Mouse (Mus musculus): ENCODE results near the gene 1190007I07Rik. TPM values are rescaled to one million over a fixed set of nuclear protein-coding genes. Genes with fewer than 3 reads are reported as not detected.
"Not testable (repeated sequence)": the region's sequence is repeated elsewhere in the genome, so short reads cannot be mapped to it uniquely, and the experiment has no call there.

Gene 1190007I07Rik
- total RNA-seq, 2 experiments from 2014 or later = 67.2 to 75.8 TPM

- peak; percentile 90 for ATAC-seq (replicated peaks; ENCODE audit: poor library complexity, severe bottlenecking)
Measured at GRCm38 (mm10) chr10:82629586-82630255, 6.7 kb upstream of the 1190007I07Rik start, which contains the start of gene Tdg. Tdg (plus strand) TSS chr10:82629828.

- peak; percentile 61 for ATAC-seq (replicated peaks; ENCODE audit: poor library complexity, severe bottlenecking)
Measured at GRCm38 (mm10) chr10:82629111-82629585, 6.1 kb upstream of the 1190007I07Rik start.

- not testable (repeated sequence) for ATAC-seq (replicated peaks; ENCODE audit: poor library complexity, severe bottlenecking)
Measured at GRCm38 (mm10) chr10:82623553-82623932, 515 bp upstream of the 1190007I07Rik start.

GRCm38 (mm10) chr10:82622235-82622634 is 793 bp downstream of the 1190007I07Rik start:
- ATAC-seq (replicated peaks; ENCODE audit: poor library complexity, severe bottlenecking) = no peak

GRCm38 (mm10) chr10:82594421-82594820 is 28.6 kb downstream of the 1190007I07Rik start:
- ATAC-seq (replicated peaks; ENCODE audit: poor library complexity, severe bottlenecking) = not testable (repeated sequence)

DNA sequence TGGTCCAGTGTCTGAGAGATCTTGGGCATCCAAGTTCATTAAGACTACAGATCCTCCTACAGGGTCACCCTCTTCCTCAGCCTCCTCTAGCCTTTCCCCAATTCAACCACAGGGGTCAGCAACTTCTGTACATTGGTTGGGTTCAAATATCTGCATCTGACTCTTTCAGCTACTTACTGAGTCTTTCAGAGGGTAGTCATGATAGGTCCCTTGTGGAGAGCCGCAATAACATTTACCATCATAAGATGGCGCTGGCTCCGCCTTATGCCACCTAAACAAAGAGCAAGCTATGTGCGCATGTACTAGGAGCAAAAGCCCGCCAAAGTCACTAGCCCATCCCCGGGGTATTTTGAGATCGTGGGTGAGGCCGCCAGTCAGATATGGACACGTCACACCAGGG is 33.4 kb downstream of the 1190007I07Rik start:
- ATAC-seq (replicated peaks; ENCODE audit: poor library complexity, severe bottlenecking) = not testable (repeated sequence)

DNA sequence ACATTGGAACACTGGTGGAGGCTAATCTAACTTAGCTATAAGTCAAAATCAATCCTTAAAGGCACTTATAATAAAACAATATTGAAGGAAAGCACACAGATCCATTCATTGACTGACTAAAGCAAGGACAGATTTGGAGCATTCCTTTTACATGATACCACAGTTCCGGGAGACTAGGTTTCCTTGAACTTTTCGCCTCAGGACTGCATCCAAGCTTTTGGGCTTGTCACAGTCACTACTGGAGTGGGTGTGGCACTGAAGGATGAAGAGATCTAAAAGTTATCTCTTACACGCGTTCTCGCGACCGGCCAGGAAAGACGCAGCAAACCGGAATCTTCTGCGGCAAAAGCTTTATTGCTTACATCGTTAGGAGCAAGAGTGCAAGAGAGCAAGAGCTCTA is 51.9 kb downstream of the 1190007I07Rik start:
- ATAC-seq (replicated peaks; ENCODE audit: poor library complexity, severe bottlenecking) = not testable (repeated sequence)

Other genes with a start within 250 kb of the 1190007I07Rik start
- not detected in 2 replicates for gene Gm1553, start 130.6 kb downstream of the 1190007I07Rik start, total RNA-seq (2014; fragmentation: Nextera tagmentation)
- not detected in 2 replicates for gene Gm1553, start 130.6 kb downstream of the 1190007I07Rik start, total RNA-seq (2017)
- gene Tdg, start 6.6 kb upstream of the 1190007I07Rik start, total RNA-seq (2014; fragmentation: Nextera tagmentation) = 48.9 and 76.4 TPM in 2 replicates
- gene Tdg, start 6.6 kb upstream of the 1190007I07Rik start, total RNA-seq (2017) = 97.3 and 102 TPM in 2 replicates
- gene Glt8d2, start 67.4 kb upstream of the 1190007I07Rik start, total RNA-seq (2014; fragmentation: Nextera tagmentation) = 1.6 TPM in 1 of 2 replicates, not detected in the other
- 1.8 and 2.5 TPM in 2 replicates for gene Glt8d2, start 67.4 kb upstream of the 1190007I07Rik start, total RNA-seq (2017)
- gene Hcfc2, start 72.9 kb upstream of the 1190007I07Rik start, total RNA-seq (2014; fragmentation: Nextera tagmentation) = 14.8 and 31.5 TPM in 2 replicates
- 19.6 and 22.1 TPM in 2 replicates for gene Hcfc2, start 72.9 kb upstream of the 1190007I07Rik start, total RNA-seq (2017)
- gene Nfyb, start 140.9 kb upstream of the 1190007I07Rik start, total RNA-seq (2014; fragmentation: Nextera tagmentation) = 27.2 and 41.6 TPM in 2 replicates
- gene Nfyb, start 140.9 kb upstream of the 1190007I07Rik start, total RNA-seq (2017) = 68.1 and 75.2 TPM in 2 replicates
- gene Txnrd1, start 210.7 kb upstream of the 1190007I07Rik start, total RNA-seq (2014; fragmentation: Nextera tagmentation) = 59.2 and 69.7 TPM in 2 replicates
- gene Txnrd1, start 210.7 kb upstream of the 1190007I07Rik start, total RNA-seq (2017) = 85.1 and 91.5 TPM in 2 replicates
- 2.5 and 3.7 TPM in 2 replicates for gene Eid3, start 243.4 kb upstream of the 1190007I07Rik start, total RNA-seq (2014; fragmentation: Nextera tagmentation)
- 2.2 and 2.6 TPM in 2 replicates for gene Eid3, start 243.4 kb upstream of the 1190007I07Rik start, total RNA-seq (2017)

All from granulocyte monocyte progenitor cell, adult 5-6 weeks (primary cell).